Mouse (Mus musculus): ENCODE measurements around the gene Nat8f2.
A peak's percentile ranks its signal among the peaks of the same experiment; 100 is the strongest.
"Not testable (repeated sequence)": the region's sequence is repeated elsewhere in the genome, so short reads cannot be mapped to it uniquely, and the experiment has no call there.

Gene Nat8f2

DNA sequence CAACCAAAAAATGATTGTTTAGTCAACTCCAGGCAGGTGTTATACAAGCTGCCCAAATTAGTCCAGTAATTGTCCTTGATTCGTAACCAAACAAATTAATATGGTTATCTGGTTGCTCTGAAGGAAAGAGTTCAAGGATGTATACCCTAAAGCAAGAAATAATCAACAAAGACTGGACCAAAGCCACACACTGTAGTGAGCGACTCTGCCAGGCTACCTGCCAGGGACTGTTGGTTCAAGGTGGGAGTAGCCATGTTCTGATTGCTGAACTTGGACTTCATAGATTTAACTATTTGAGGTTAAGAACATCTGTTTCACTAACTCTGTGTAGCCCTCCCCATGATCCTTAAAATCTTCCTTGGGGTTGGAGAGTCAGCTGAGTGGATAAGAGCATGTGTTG lies 5.8 kb downstream of the Nat8f2 start:
- DNase-seq = no peak

GRCm38 (mm10) chr6:85862565-85862964 lies 6.4 kb downstream of the Nat8f2 start:
- no peak for DNase-seq

DNA sequence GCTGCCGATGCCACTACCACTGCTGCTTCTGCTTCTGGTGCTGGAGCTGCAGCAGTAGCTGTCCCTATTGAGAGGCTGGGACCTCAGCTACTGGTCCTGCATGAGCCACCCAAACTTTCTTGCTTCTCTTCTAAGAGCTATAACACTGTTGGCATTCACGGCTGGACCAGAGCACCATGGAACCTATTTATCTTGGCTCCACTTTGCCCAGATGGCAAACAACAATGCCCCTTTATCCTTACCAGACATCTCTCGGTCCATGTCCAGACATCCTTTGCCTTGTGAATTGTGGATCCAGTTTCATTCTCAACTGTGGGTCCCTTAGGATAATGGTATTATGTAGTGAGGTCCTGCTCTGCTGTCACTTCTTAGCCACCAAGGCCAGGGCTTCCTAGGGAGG lies 7.7 kb downstream of the Nat8f2 start:
- no peak for DNase-seq

DNA sequence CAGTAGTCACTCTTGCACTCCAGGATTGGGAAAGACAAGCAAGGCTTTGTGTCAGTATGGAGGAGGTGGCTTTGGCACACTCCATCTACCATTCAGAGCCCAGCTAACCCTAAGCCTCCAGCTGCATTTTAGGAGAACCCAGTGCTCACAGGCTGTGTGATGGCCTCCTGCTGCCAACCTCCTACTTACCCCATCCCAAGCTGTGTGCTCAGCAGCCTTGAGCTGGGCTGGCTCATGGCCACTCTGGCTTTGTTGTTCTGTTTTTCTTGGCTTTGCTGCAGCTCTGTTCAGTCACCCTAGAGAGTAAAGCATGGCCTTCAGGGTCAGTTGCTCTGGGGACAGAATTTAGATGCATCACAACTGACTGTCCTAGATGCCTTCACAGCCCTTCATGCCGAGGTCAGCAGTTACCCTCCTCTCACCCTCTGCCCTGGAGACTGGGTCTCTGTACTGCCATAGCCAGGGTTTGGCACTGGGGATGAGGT lies 12.7 kb downstream of the Nat8f2 start:
- DNase-seq = peak; percentile 39 to 50

DNA sequence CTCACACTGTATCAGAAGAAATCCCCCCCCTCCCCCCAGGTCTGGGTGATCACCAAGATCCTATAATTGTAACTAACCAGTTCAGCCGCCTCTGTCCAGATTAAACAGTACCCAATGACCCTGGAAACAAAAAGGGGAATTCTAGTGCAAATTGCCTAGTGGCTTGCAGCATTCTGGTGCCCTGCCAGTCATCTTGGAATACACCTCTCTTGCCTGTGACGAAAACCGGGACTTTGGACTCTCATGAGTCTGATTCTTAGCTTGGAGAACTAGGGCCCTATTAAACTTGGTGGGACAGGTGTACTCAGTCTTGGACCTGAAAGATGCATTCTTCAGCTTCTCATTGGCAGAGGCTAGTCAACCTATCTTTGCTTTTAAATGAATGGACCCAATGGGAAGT lies 15.5 kb downstream of the Nat8f2 start:
- DNase-seq = no peak

DNA sequence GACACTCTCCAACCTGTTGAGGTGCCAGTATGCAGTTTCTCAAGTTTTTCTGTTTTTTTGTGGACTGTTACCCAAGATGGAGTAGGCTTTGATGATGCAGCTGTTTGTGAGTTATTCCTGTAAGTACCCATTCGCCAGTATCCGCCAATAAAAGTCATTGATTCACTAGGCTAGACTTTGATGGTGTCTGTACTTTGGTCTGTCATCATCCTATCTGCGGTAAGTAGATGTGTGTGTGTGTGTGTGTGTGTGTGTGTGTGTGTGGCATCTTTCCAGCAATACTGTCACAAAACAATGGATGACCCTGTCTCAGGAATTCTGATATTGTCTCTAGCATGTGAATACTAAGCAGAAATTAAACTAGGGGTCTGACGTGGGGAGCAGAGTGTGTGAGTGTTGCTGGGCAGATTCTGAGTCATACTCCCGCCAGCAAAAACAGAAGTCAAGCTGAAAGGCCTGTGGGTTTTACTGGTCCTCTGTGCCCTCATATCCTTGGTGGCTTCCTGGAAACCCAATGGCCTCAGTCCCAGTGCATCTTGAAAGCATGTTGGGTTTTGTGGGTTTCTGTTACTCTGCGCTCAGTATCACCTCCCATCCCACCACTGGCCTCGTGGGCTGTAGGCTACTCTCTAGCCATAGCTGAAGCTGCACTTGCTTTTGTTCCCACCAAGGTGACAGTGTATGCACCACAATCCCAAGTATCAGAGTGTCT lies 17.7 kb downstream of the Nat8f2 start:
- no peak for DNase-seq

- DNase-seq = no peak
Measured at GRCm38 (mm10) chr6:85849240-85849639, 19.7 kb downstream of the Nat8f2 start.

DNA sequence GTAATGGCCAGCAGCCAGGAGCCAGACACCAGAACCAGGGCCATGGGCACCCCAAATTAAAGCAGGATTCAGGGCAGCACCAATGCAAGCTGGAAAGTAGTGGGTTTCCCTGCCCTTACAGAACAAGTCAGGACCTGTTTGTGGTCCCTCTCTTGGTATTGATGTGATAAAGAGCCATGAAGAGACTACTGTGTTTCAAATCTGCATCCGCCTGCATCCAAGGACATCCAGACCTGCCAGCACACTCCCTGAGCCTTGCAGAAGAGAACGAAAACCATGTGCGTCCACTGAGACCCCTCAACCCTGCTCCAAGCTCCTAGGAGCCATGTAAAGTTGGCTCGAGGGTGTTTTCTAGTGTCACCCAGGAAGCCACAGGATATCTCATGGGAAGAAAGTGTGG lies 20.8 kb downstream of the Nat8f2 start:
- DNase-seq = no peak

DNA sequence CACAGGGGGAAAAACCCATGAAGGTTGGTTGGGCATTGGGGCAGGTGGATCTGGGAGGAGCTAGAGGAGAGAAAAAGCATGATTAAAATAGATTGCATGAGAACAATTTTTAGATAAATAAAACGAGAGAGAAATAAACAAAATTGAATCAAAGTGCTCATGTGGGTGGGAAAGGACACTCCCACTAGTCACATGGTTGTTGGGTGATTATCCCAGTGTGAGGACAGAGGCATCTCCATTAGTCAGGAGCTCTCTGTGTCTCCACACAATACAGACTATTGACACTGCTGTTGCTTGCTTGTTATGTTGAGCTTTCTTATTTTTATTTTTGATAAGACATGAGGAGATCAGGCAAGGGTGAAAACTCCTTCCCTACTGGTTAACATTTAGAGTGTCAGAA lies 22.0 kb downstream of the Nat8f2 start:
- DNase-seq = no peak

- not testable (repeated sequence) for DNase-seq
Measured at GRCm38 (mm10) chr6:85843677-85844458, 25.1 kb downstream of the Nat8f2 start.

- DNase-seq = no peak
Measured at GRCm38 (mm10) chr6:85839982-85840381, 29.0 kb downstream of the Nat8f2 start.

DNA sequence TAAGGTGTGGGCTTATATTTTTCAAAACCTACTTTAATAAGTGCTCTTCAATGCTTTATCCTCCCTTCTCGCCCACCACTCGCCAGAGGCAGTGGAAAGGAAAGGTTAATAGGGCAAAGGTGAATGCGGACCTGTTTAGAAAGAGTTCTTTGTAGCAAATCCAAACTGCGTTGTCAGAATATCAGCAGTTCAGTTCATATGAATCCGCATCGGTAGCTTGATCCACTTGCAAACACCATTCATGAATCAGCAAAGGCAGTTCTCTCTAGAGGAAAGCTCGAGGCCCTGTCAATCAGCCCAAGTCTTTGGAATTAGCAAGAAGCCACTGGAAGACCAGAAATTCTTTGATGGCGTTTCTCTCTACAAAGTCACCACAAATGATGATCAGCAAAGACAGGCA lies 30.3 kb downstream of the Nat8f2 start:
- no peak for DNase-seq

GRCm38 (mm10) chr6:85837307-85837706 lies 31.7 kb downstream of the Nat8f2 start:
- peak; percentile 46 to 67 for DNase-seq

- peak; percentile 68 to 74 for DNase-seq
Measured at GRCm38 (mm10) chr6:85836827-85837226, 32.1 kb downstream of the Nat8f2 start.

DNA sequence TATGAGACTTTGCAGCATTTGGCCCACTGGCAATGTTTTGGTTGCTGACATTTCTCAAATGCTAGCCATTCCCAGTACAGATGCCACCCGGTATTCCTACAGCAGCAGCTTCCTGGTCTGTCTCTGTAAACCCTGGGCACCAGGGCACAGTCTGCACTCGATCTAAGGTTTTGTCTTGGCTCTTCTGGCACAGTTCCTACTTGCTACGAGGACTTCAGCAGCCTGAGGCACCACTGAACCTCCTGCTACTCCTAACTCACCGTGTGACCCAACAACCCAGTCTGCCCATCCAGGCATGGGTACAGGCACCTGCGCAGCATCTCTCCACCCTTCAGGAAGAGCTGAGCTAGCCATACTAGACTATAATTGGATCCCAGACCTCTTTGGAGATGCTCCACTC lies 32.9 kb downstream of the Nat8f2 start:
- not testable (repeated sequence) for DNase-seq

GRCm38 (mm10) chr6:85835104-85835503 lies 33.9 kb downstream of the Nat8f2 start:
- DNase-seq = not testable (repeated sequence)

DNA sequence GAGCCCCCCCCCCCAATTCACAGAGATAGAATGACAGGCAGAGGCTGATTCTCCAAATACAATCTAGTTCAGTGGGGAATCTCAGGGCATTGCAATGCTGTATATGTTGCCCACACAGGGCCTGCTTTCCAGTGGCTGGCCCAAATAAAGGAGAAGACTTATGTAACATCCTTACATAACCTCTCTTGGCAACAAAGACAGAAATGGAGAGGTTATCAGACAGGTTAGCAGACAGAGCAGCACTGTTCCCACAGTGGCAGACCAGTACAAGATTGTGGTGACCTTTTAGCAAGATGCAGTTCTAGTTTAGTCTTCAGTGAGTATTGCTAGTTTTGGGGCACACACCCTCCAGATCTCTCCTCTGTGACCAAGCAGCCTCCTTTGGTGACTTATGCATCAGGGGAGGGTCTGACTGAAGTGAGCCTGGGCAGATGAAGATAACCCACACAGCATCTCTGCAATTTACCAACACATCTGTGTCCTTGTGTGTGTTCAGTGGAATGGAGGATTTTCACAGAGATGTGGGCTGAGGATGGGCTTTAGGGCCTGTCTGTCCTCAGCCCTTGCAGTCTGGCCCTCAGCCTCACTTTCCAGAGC lies 34.4 kb downstream of the Nat8f2 start:
- not testable (repeated sequence) for DNase-seq

- no peak for DNase-seq
Measured at GRCm38 (mm10) chr6:85831796-85832321, 37.1 kb downstream of the Nat8f2 start, which contains the start of gene Nat8. Nat8 (minus strand) TSS chr6:85832082.

DNA sequence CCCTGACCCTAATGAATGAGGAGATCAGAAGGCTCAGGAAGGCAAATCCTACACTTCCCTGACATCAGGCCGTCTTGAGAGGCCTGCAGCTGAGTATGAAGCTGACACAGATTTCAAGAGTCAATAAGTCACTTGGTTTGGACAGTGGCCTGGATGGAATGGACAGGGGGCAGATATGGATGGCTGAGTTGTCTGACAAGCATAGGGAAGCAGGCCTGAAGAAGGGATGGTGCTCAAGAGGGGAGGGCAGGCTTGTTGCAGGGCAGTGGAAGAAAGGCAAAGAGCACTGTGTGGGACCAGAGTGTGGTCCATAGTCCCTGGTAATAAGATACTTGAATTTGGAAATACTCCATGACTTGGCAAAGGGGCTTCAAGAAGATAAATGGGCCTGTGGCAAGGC lies 39.5 kb downstream of the Nat8f2 start:
- DNase-seq = no peak

- no peak for DNase-seq
Measured at GRCm38 (mm10) chr6:85825886-85826285, 43.1 kb downstream of the Nat8f2 start.

DNA sequence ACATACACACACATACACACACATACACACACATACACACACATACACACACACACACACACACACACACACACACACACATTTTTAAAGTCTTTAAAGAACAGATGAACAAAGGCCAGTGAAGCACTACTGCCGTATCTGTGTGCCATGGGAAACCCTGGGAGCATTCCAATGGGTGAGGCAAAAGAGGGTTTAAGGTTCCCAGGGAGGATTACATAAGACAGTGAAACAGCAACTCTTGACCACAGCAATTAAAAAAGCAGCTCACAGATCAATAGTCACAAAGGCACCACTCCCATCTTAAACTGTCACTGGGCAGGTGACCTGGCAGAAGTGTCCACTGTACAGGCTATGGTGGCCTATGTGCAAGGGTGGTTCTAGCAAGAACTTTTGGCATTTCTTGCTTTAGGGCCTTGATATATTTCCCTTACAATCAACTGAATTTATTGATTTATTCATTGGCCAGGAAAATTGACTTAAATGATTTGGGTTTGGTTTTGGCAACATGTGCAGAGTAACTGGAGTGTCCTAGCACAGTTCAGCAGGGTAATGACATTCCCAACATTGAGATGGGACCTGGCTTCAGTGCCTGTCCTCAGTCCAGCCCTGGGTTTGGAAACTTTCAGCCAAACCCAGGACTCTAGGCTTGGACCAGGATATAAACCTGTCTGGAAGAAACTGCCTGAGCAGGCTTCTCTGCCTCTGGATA lies 45.4 kb downstream of the Nat8f2 start:
- no peak for DNase-seq

GRCm38 (mm10) chr6:85822286-85822685 lies 46.7 kb downstream of the Nat8f2 start:
- no peak for DNase-seq

GRCm38 (mm10) chr6:85820837-85821236 lies 48.1 kb downstream of the Nat8f2 start, which contains the start of the genes Nat8f6 and Nat8f5:
Nat8f6 (minus strand) TSS chr6:85820954.
Nat8f5 (minus strand) TSS chr6:85820972.
- DNase-seq = no peak
